Mouse (Mus musculus): ENCODE results near the gene Rnf113a2.

Rnf113a2 gene

DNA sequence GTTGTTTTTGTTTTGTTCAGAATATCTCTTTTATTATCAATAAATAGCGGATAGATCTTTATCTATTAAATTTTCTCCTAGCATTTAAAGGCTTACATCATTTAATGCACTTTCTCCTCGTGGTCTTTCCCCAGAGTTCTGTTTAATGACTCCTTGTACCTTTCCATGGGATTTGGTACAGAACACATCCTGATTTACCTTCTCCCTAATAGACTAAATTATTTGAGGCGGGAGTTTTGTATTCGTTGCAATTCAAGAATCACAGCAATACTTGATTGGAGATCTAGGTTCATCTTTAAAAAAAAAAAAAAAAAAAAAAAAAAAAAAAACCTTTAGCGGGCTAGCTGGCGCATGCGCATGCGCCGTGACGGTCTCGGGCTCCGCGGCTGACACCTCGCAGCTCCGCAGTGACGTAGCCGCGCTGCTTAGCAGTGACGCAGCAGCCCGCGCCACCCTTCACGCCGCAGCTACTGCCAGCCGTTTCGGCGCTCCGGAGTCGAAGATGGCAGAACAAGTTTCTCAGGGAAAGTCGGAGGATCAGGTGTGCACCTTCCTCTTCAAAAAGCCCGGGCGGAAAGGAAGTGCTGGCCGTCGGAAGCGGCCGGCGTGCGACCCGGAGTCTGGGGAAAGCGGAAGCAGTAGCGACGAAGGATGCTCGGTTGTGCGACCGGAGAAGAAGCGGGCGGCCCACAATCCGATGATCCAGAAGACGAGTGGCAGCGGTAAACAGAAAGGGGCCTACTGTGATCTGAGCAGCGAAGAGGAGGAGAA lies at the start of gene Rnf113a2:
Rnf113a2 (plus strand) TSS at position 363 of the 771 bp plus-strand sequence.
- peak; percentile 79 to 89 for DNase-seq (ENCODE audit: low spot score in 2 of 2)

- no peak for DNase-seq (ENCODE audit: low spot score in 2 of 2)
These were observed 45.3 kb upstream of the Rnf113a2 start for GRCm38 (mm10) chr12:84371647-84372046.

GRCm38 (mm10) chr12:84373831-84374481 lies 43.0 kb upstream of the Rnf113a2 start:
- no peak for DNase-seq (ENCODE audit: low spot score in 2 of 2)

- no peak for DNase-seq (ENCODE audit: low spot score in 2 of 2)
These were observed 34.6 kb upstream of the Rnf113a2 start for GRCm38 (mm10) chr12:84382369-84382768.

DNA sequence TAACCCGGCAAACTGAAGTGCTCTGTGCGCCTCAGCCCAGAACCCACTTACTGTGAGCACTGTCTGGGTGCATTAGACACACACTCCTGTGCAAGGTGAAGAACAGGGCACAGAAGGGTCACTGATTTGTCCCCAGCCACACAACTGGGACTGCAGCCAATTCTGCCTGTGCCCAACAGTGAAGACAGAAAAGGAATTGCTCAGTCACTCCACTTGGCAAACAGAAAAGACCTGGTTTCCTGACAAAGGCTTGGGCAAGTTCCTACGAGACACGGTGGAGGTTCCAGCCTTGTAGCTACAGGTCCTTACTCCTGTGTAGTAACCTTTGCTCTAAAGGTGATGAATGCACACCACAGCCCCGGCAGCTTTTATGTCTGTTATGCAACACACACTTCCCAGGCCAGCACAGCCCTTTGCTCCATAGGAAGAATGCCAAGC lies 32.3 kb upstream of the Rnf113a2 start:
- peak in 1 of 2 experiments; percentile 14 for DNase-seq (ENCODE audit: low spot score in 2 of 2)

DNA sequence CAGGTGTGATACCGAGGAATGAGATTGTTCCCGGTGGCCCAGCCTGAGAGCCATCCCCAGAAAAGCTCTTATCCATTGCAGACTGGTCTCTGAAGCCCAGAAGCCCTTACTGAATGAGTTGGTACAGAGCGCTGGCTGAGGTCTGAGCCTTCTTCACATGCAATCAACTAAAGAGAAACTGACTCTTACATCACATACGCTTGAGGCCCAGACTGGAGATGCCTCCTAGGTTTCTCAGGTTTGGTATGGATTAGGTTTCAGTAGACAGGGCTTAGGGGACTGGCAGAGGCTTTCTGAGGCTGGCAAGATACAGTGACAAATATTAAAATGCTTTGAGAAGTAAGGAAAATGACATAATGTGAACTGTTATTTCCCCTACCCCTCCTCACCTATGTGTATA lies 31.6 kb upstream of the Rnf113a2 start:
- no peak for DNase-seq (ENCODE audit: low spot score in 2 of 2)

- no peak for DNase-seq (ENCODE audit: low spot score in 2 of 2)
These were observed 28.9 kb upstream of the Rnf113a2 start for GRCm38 (mm10) chr12:84388097-84388496.

DNA sequence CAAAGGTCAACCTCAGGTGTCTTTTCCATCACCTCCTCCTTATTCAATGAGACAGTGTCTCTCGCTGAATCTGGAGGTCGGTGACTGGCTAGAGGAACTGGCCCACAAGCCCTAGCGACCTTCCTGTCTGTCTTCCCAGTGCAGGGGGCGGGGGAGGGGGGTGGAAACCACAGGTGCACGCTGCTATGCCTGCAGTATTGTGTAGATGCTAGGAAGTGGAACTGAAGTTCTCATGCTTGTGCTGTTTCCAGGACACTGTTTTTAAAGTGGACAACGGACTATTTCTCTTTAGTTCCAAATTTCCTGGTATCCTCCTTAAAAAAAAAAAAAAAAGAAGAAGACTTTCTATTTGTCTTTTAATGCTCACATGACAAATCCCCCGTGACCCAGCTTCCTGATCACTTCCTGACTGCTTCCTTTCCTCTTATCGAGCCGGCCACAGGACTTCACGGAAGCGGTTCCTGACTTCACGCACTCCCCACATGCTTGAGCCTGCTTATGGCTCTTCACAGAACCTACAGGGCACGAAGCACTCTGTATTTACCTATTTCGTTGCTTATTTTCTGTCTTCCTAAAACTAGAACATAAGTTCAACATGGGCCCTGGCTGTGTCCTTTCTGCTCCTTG lies 28.1 kb upstream of the Rnf113a2 start:
- no peak for DNase-seq (ENCODE audit: low spot score in 2 of 2)

- DNase-seq (ENCODE audit: low spot score in 2 of 2): no peak
These were observed 26.7 kb upstream of the Rnf113a2 start for GRCm38 (mm10) chr12:84390336-84390735.

DNA sequence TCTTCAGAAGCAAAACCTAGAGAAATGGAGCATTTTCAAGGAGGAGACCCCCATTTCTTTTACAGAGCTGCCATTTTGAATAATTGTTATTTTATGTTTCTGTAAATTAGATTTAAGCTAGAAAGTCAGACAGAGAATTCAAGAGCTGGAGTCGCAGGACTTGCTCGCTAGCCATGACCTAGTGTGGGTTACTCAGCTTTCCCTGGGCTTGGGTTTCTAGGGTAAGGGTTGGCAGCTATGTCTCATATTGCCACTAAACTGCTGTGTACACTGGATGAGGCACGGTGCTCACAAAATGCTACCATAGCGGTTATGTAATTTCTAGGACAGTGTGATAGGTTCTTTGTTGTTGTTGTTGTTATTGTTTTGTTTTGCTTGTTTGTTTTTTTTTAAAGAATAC lies 24.3 kb upstream of the Rnf113a2 start:
- DNase-seq (ENCODE audit: low spot score in 2 of 2): no peak

DNA sequence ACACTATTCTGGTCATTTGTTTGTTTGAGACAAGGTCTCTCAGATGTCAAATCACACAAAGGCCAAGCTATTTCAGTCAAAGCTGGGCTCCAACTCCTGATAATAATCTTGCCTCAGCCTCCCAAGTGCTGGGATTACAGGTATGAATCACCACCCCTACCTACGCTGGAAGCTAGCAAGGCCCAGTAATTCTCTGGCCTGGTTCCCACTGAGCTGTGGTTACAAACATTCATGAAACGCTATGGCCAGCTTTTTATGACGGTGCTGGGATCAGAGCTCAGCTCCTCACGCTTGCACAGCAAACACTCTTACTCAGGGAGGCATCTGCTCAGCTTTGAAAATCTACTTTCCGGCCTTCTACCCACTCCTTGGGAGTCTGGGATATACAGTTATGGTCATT lies 23.1 kb upstream of the Rnf113a2 start:
- no peak for DNase-seq (ENCODE audit: low spot score in 2 of 2)

- DNase-seq (ENCODE audit: low spot score in 2 of 2): no peak
These were observed 19.9 kb upstream of the Rnf113a2 start for GRCm38 (mm10) chr12:84396947-84397679.

DNA sequence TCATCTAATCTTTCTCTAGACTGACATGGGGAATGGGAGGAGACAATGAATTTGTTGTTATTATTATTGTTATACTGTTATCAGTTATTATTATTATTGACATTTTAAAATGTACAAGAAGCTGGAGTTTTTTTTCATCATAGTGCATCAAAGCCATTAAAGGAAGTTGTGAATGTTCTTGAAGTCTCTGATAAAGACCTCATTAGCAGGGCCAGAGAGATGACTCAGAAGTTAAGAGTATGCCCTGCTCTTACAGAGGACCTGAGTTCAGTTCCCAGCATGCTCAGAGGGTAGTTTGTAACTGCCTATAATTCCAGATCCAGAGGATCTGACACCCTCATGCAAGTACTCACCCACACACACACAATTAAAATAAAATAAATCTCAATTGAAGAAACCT lies 19.3 kb upstream of the Rnf113a2 start:
- DNase-seq (ENCODE audit: low spot score in 2 of 2): no peak

GRCm38 (mm10) chr12:84398629-84399028 lies 18.4 kb upstream of the Rnf113a2 start:
- no peak for DNase-seq (ENCODE audit: low spot score in 2 of 2)

GRCm38 (mm10) chr12:84399135-84399534 lies 17.9 kb upstream of the Rnf113a2 start:
- no peak for DNase-seq (ENCODE audit: low spot score in 2 of 2)

- no peak for DNase-seq (ENCODE audit: low spot score in 2 of 2)
These were observed 17.3 kb upstream of the Rnf113a2 start for GRCm38 (mm10) chr12:84399663-84400062.

DNA sequence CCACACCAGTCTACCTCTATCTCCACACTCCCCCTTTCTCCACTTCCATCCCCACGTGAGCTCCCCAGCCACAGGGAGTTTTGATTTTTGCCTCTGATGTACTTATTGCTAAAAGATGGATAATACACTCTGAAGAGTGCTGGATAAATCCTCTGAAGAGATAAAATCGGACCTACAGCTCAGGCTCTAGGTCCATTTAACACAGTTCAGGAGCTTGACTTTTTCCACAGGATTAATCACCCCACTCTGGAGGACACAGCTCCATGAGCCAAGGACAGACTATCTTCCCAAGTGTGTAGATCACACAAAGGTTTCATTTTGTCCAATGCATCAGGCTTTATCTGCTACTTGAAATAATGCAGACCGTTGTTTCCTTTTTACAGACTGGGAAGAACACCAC lies 16.9 kb upstream of the Rnf113a2 start:
- DNase-seq (ENCODE audit: low spot score in 2 of 2): no peak

DNA sequence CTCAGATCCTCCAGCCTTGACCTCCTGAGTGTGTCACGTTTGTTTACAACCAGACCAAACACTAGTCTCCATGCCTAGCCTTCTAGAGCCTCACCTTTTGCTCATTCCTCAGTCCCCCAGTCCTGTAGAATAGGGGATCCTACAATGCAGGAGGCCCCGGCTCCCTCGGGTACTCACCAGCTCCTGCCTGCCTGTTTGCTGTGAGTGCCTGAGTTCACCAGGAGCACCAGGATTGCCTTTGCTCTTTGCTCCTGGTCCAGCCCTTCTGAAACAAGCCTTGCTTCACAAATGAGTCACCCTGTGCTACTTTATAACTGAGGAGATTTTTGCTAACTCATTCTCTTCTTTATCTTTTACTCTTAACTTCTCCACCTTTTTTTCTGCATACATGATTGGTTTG lies 16.3 kb upstream of the Rnf113a2 start:
- no peak for DNase-seq (ENCODE audit: low spot score in 2 of 2)

- no peak for DNase-seq (ENCODE audit: low spot score in 2 of 2)
These were observed 14.1 kb upstream of the Rnf113a2 start for GRCm38 (mm10) chr12:84402923-84403322.

DNA sequence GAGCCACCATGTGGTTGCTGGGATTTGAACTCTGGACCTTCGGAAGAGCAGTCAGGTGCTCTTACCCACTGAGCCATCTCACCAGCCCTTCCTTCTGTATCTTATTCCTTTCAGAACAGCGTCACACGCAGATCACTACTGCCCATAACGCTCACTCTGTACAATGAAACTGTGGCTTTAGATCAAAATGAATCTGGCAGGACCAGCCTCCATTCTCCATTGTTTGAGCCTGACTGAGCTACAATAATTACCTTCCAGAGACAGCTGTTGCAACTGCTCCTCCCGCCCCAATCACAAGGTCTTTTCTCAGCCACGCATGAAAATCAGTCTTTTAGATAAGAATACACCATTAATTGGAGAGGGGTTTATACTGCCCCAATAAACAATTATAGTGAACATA lies 12.5 kb upstream of the Rnf113a2 start:
- no peak for DNase-seq (ENCODE audit: low spot score in 2 of 2)

GRCm38 (mm10) chr12:84407259-84407658 lies 9.7 kb upstream of the Rnf113a2 start:
- no peak for DNase-seq (ENCODE audit: low spot score in 2 of 2)

Measured in frontal cortex, postnatal 36 days (tissue).